Mouse (Mus musculus): Measurements from ENCODE around the gene Alpk3. TPM values are rescaled to one million over a fixed set of nuclear protein-coding genes. Genes with fewer than 3 reads are reported as not detected.
"Not testable (repeated sequence)": the region's sequence is repeated elsewhere in the genome, so short reads cannot be mapped to it uniquely, and the experiment has no call there.

Alpk3 gene
- polyA plus RNA-seq, 1 experiment from 2014 or later = 0.33 TPM

GRCm38 (mm10) chr7:81139100-81139499 lies 81.7 kb downstream of the Alpk3 start:
- no peaks in the 10 kb centered on the region for H3K36me3 ChIP-seq (ENCODE audit: control insufficient read depth, insufficient read depth, low read length)
- H3K4me3 ChIP-seq (ENCODE audit: low read depth, low read length) = no peak overlapping the region
- 82% methylated on average over 7 of the region's 7 CpGs for WGBS
- H3K4me1 ChIP-seq (replicated peaks; ENCODE audit: control insufficient read depth, insufficient read depth, low read length) = peaks cover 6% of the 10 kb centered on the region; the same call in 1 of the 2 replicates
- no peak overlapping the region for H3K27ac ChIP-seq (ENCODE audit: low read depth, low read length)
- H3K9me3 ChIP-seq (ENCODE audit: control insufficient read depth, low read length) = no peaks in the 10 kb centered on the region
- no peak overlapping the region for H3K9ac ChIP-seq (ENCODE audit: low read depth, low read length)
- DNase-seq (ENCODE audit: low spot score) (no peak), ATAC-seq (replicated peaks; ENCODE audit: low FRiP score) (no peak)
- no peak overlapping the region for H3K4me2 ChIP-seq
- no peaks in the 10 kb centered on the region for H3K27me3 ChIP-seq (replicated peaks; ENCODE audit: control insufficient read depth, insufficient read depth, low read length)

- no peak overlapping the region for H3K4me2 ChIP-seq
- peaks cover 2% of the 10 kb centered on the region; the same call in 1 of the 2 replicates for H3K4me1 ChIP-seq (replicated peaks; ENCODE audit: control insufficient read depth, insufficient read depth, low read length)
- no peaks in the 10 kb centered on the region for H3K36me3 ChIP-seq (ENCODE audit: control insufficient read depth, insufficient read depth, low read length)
- no peak overlapping the region for H3K9ac ChIP-seq (ENCODE audit: low read depth, low read length)
- DNase-seq (ENCODE audit: low spot score) (no peak), ATAC-seq (replicated peaks; ENCODE audit: low FRiP score) (no peak)
- H3K27ac ChIP-seq (ENCODE audit: low read depth, low read length) = no peak overlapping the region
- no peaks in the 10 kb centered on the region for H3K9me3 ChIP-seq (ENCODE audit: control insufficient read depth, low read length)
- H3K27me3 ChIP-seq (replicated peaks; ENCODE audit: control insufficient read depth, insufficient read depth, low read length) = no peaks in the 10 kb centered on the region
- WGBS = 83% methylated on average over 5 of the region's 5 CpGs
- no peak overlapping the region for H3K4me3 ChIP-seq (ENCODE audit: low read depth, low read length)
These were observed 82.4 kb downstream of the Alpk3 start for GRCm38 (mm10) chr7:81139671-81140404.

GRCm38 (mm10) chr7:81141541-81141940 lies 84.1 kb downstream of the Alpk3 start:
- Histone ChIP-seq H3K27ac (ENCODE audit: low read depth, low read length) (no peak overlapping the region), H3K9ac (ENCODE audit: low read depth, low read length) (no peak overlapping the region), H3K36me3 (ENCODE audit: control insufficient read depth, insufficient read depth, low read length) (no peaks in the 10 kb centered on the region), H3K4me3 (ENCODE audit: low read depth, low read length) (no peak overlapping the region), H3K4me2 (no peak overlapping the region), H3K27me3 (replicated peaks; ENCODE audit: control insufficient read depth, insufficient read depth, low read length) (no peaks in the 10 kb centered on the region), H3K4me1 (replicated peaks; ENCODE audit: control insufficient read depth, insufficient read depth, low read length) (no peaks in the 10 kb centered on the region), H3K9me3 (ENCODE audit: control insufficient read depth, low read length) (no peaks in the 10 kb centered on the region)
- DNase-seq (ENCODE audit: low spot score) (no peak), ATAC-seq (replicated peaks; ENCODE audit: low FRiP score) (no peak)
- WGBS = 68% methylated on average over 1 of the region's 1 CpGs

GRCm38 (mm10) chr7:81143056-81143455 lies 85.7 kb downstream of the Alpk3 start:
- not testable (repeated sequence) for H3K27me3 ChIP-seq (replicated peaks; ENCODE audit: control insufficient read depth, insufficient read depth, low read length); H3K9me3 ChIP-seq (ENCODE audit: control insufficient read depth, low read length); H3K4me1 ChIP-seq (replicated peaks; ENCODE audit: control insufficient read depth, insufficient read depth, low read length); ATAC-seq (replicated peaks; ENCODE audit: low FRiP score); H3K4me3 ChIP-seq (ENCODE audit: low read depth, low read length); H3K9ac ChIP-seq (ENCODE audit: low read depth, low read length); H3K27ac ChIP-seq (ENCODE audit: low read depth, low read length); H3K36me3 ChIP-seq (ENCODE audit: control insufficient read depth, insufficient read depth, low read length); H3K4me2 ChIP-seq; DNase-seq (ENCODE audit: low spot score)
- WGBS = 73% methylated on average over 4 of the region's 4 CpGs

- H3K4me2 ChIP-seq = peak overlapping the region; percentile 33
- WGBS = 51% methylated on average over 11 of the region's 11 CpGs
- H3K27ac ChIP-seq (ENCODE audit: low read depth, low read length) = no peak overlapping the region
- H3K4me3 ChIP-seq (ENCODE audit: low read depth, low read length) = no peak overlapping the region
- H3K9me3 ChIP-seq (ENCODE audit: control insufficient read depth, low read length) = peaks cover 3% of the 10 kb centered on the region; the same call in 1 of the 2 replicates
- H3K27me3 ChIP-seq (replicated peaks; ENCODE audit: control insufficient read depth, insufficient read depth, low read length) = no peaks in the 10 kb centered on the region
- peaks cover 7% of the 10 kb centered on the region; the same call in 1 of the 2 replicates for H3K4me1 ChIP-seq (replicated peaks; ENCODE audit: control insufficient read depth, insufficient read depth, low read length)
- H3K36me3 ChIP-seq (ENCODE audit: control insufficient read depth, insufficient read depth, low read length) = no peaks in the 10 kb centered on the region
- peak; percentile 42 for DNase-seq (ENCODE audit: low spot score)
- peak; percentile 78 for ATAC-seq (replicated peaks; ENCODE audit: low FRiP score)
- no peak overlapping the region for H3K9ac ChIP-seq (ENCODE audit: low read depth, low read length)
These were observed 92.4 kb downstream of the Alpk3 start for GRCm38 (mm10) chr7:81149759-81150158.

- ATAC-seq (replicated peaks; ENCODE audit: low FRiP score) (no peak), DNase-seq (ENCODE audit: low spot score) (no peak)
- Histone ChIP-seq H3K4me3 (ENCODE audit: low read depth, low read length) (no peak overlapping the region), H3K9me3 (ENCODE audit: control insufficient read depth, low read length) (peaks cover 3% of the 10 kb centered on the region; the same call in 1 of the 2 replicates), H3K27ac (ENCODE audit: low read depth, low read length) (no peak overlapping the region), H3K4me2 (no peak overlapping the region), H3K4me1 (replicated peaks; ENCODE audit: control insufficient read depth, insufficient read depth, low read length) (peaks cover 7% of the 10 kb centered on the region; the same call in 1 of the 2 replicates), H3K36me3 (ENCODE audit: control insufficient read depth, insufficient read depth, low read length) (no peaks in the 10 kb centered on the region), H3K9ac (ENCODE audit: low read depth, low read length) (no peak overlapping the region), H3K27me3 (replicated peaks; ENCODE audit: control insufficient read depth, insufficient read depth, low read length) (no peaks in the 10 kb centered on the region)
- 94% methylated on average over 8 of the region's 8 CpGs for WGBS
These were observed 93.8 kb downstream of the Alpk3 start for GRCm38 (mm10) chr7:81151216-81151615.

- Histone ChIP-seq H3K27me3 (replicated peaks; ENCODE audit: control insufficient read depth, insufficient read depth, low read length) (no peaks in the 10 kb centered on the region), H3K9ac (ENCODE audit: low read depth, low read length) (no peak overlapping the region), H3K4me1 (replicated peaks; ENCODE audit: control insufficient read depth, insufficient read depth, low read length) (peaks cover 7% of the 10 kb centered on the region; the same call in 1 of the 2 replicates), H3K4me2 (no peak overlapping the region), H3K36me3 (ENCODE audit: control insufficient read depth, insufficient read depth, low read length) (no peaks in the 10 kb centered on the region), H3K4me3 (ENCODE audit: low read depth, low read length) (no peak overlapping the region), H3K9me3 (ENCODE audit: control insufficient read depth, low read length) (peaks cover 3% of the 10 kb centered on the region; the same call in 1 of the 2 replicates), H3K27ac (ENCODE audit: low read depth, low read length) (no peak overlapping the region)
- no peak for DNase-seq (ENCODE audit: low spot score)
- no peak for ATAC-seq (replicated peaks; ENCODE audit: low FRiP score)
- 91% methylated on average over 10 of the region's 10 CpGs for WGBS
These were observed 94.9 kb downstream of the Alpk3 start for GRCm38 (mm10) chr7:81152306-81152705.

- Histone ChIP-seq H3K4me1 (replicated peaks; ENCODE audit: control insufficient read depth, insufficient read depth, low read length) (peaks cover 7% of the 10 kb centered on the region; the same call in 1 of the 2 replicates), H3K9me3 (ENCODE audit: control insufficient read depth, low read length) (peaks cover 3% of the 10 kb centered on the region; the same call in 1 of the 2 replicates), H3K27ac (ENCODE audit: low read depth, low read length) (no peak overlapping the region), H3K4me3 (ENCODE audit: low read depth, low read length) (no peak overlapping the region), H3K4me2 (no peak overlapping the region), H3K9ac (ENCODE audit: low read depth, low read length) (no peak overlapping the region), H3K36me3 (ENCODE audit: control insufficient read depth, insufficient read depth, low read length) (no peaks in the 10 kb centered on the region), H3K27me3 (replicated peaks; ENCODE audit: control insufficient read depth, insufficient read depth, low read length) (no peaks in the 10 kb centered on the region; the same call in 1 of the 2 replicates)
- 77% methylated on average over 7 of the region's 7 CpGs for WGBS
- ATAC-seq (replicated peaks; ENCODE audit: low FRiP score) = no peak
- DNase-seq (ENCODE audit: low spot score) = no peak
These were observed 95.4 kb downstream of the Alpk3 start for GRCm38 (mm10) chr7:81152826-81153225.

- Histone ChIP-seq H3K4me2 (no peak overlapping the region), H3K27me3 (replicated peaks; ENCODE audit: control insufficient read depth, insufficient read depth, low read length) (no peaks in the 10 kb centered on the region; the same call in 1 of the 2 replicates), H3K4me1 (replicated peaks; ENCODE audit: control insufficient read depth, insufficient read depth, low read length) (peaks cover 7% of the 10 kb centered on the region; the same call in 1 of the 2 replicates), H3K27ac (ENCODE audit: low read depth, low read length) (no peak overlapping the region), H3K36me3 (ENCODE audit: control insufficient read depth, insufficient read depth, low read length) (no peaks in the 10 kb centered on the region), H3K4me3 (ENCODE audit: low read depth, low read length) (no peak overlapping the region), H3K9me3 (ENCODE audit: control insufficient read depth, low read length) (peaks cover 3% of the 10 kb centered on the region; the same call in 1 of the 2 replicates), H3K9ac (ENCODE audit: low read depth, low read length) (no peak overlapping the region)
- WGBS = 74% methylated on average over 6 of the region's 6 CpGs
- DNase-seq (ENCODE audit: low spot score) (no peak), ATAC-seq (replicated peaks; ENCODE audit: low FRiP score) (no peak)
These were observed 95.9 kb downstream of the Alpk3 start for GRCm38 (mm10) chr7:81153327-81153726.

All from liver, embryonic 11.5 days (tissue).